Mouse (Mus musculus): ENCODE results near the gene Hist1h1a. TPM values are rescaled to one million over a fixed set of nuclear protein-coding genes. Genes with fewer than 3 reads are reported as not detected.

Gene Hist1h1a
- polyA plus RNA-seq (2012; rRNA removed): 3.2 and 4.1 TPM in 2 replicates

GRCm38 (mm10) chr13:23763586-23764323 is at the start of gene Hist1h1a:
Hist1h1a (plus strand) TSS chr13:23763666.

GRCm38 (mm10) chr13:23738677-23739068 is 24.8 kb upstream of the Hist1h1a start, which contains the start of gene Hist1h1c:
Hist1h1c (plus strand) TSS chr13:23738808.

GRCm38 (mm10) chr13:23745381-23746161 is 17.9 kb upstream of the Hist1h1a start, which contains the start of gene Hist1h3c:
Hist1h3c (minus strand) TSS chr13:23745602.

GRCm38 (mm10) chr13:23746201-23747080 is 17.0 kb upstream of the Hist1h1a start, which contains the start of gene Hist1h2bb:
Hist1h2bb (plus strand) TSS chr13:23746734.

GRCm38 (mm10) chr13:23750839-23751477 is 12.5 kb upstream of the Hist1h1a start, which contains the start of gene Hist1h2ab:
Hist1h2ab (plus strand) TSS chr13:23751126.

DNA sequence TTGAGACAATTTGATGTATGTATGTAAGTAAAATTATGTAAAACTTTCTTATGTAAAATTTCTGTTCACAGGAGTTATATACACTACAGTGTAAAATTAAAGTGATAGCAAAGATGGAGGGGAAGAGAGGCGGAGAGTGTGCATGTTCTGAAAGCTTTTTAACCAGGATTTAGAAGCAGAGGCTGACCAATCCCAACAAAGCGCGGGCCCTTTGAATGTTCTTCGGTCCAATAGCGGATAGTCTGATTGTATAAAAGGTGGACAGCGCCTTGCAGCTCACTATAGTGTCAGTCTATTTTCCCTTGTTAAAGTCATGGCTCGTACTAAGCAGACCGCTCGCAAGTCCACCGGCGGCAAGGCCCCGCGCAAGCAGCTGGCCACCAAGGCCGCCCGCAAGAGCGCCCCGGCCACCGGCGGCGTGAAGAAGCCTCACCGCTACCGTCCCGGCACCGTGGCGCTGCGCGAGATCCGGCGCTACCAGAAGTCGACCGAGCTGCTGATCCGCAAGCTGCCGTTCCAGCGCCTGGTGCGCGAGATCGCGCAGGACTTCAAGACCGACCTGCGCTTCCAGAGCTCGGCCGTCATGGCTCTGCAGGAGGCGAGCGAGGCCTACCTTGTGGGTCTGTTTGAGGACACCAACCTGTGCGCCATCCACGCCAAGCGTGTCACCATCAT is 11.3 kb upstream of the Hist1h1a start, which contains the start of gene Hist1h3b:
Gene Hist1h3b (plus strand): TSS at position 201 of the 675 bp plus-strand sequence.

GRCm38 (mm10) chr13:23756790-23757189 is 6.7 kb upstream of the Hist1h1a start, which contains the start of gene Hist1h4b:
Hist1h4b (plus strand) TSS chr13:23757013.

GRCm38 (mm10) chr13:23760972-23761864 is 2.2 kb upstream of the Hist1h1a start, which contains the start of gene Hist1h4a:
Hist1h4a (minus strand) TSS chr13:23761230.

DNA sequence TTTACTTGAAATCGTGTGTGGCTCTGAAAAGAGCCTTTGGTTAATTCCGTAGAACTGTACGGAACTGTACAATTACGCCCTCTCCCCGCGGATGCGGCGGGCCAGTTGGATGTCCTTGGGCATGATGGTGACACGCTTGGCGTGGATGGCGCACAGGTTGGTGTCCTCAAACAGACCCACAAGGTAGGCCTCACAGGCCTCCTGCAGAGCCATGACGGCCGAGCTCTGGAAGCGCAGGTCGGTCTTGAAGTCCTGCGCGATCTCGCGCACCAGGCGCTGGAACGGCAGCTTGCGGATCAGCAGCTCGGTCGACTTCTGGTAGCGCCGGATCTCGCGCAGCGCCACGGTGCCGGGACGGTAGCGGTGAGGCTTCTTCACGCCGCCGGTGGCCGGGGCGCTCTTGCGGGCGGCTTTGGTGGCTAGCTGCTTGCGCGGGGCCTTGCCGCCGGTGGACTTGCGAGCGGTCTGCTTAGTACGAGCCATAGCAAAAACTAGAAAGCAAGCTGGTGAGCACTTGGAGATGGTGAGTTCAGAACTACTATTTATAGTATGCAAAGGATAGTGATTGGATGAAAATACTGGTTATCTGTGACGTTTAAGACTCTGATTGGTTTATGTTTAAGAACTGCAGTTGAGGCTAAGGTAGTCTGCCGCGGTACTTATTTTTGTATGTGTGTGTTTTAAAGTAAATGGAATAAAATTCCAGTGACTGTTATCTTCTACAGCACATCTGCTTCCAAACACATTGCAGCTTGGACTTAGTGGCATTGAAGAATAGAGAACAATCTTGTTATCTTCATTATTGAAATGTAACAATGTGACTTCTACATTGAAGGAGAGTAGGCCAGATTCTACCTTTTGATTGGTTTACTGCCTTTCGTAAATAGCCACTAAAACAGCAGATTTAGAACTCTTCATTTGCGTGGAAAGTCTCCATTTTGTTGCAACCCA is 1.3 kb upstream of the Hist1h1a start, which contains the start of gene Hist1h3a:
Gene Hist1h3a (minus strand): TSS at position 516 of the 951 bp plus-strand sequence.

GRCm38 (mm10) chr13:23769613-23770012 is 6.1 kb downstream of the Hist1h1a start, which contains the start of gene Trim38:
Trim38 (plus strand) TSS chr13:23769913.

GRCm38 (mm10) chr13:23806422-23807052 is 43.1 kb downstream of the Hist1h1a start, which contains the start of gene Slc17a2:
Slc17a2 (plus strand) TSS chr13:23806993.

Other genes with a start within 250 kb of the Hist1h1a start
- gene Hist1h4h, start 232.6 kb upstream of the Hist1h1a start, polyA plus RNA-seq (2012; rRNA removed): 8.9 and 10.2 TPM in 2 replicates
- gene Hist1h2af, start 229.8 kb upstream of the Hist1h1a start, polyA plus RNA-seq (2012; rRNA removed): 137 and 207 TPM in 2 replicates
- 13.8 and 25.0 TPM in 2 replicates for gene Hist1h3g, start 228.2 kb upstream of the Hist1h1a start, polyA plus RNA-seq (2012; rRNA removed)
- gene Hist1h2bh, start 220.3 kb upstream of the Hist1h1a start, polyA plus RNA-seq (2012; rRNA removed): 2.9 and 3.2 TPM in 2 replicates
- 1.5 and 2.1 TPM in 2 replicates for gene Hist1h3f, start 219.6 kb upstream of the Hist1h1a start, polyA plus RNA-seq (2012; rRNA removed)
- gene Hist1h4f, start 212.0 kb upstream of the Hist1h1a start, polyA plus RNA-seq (2012; rRNA removed): 5.8 and 7.7 TPM in 2 replicates
- gene Hist1h1d, start 210.4 kb upstream of the Hist1h1a start, polyA plus RNA-seq (2012; rRNA removed): 0.32 and 0.52 TPM in 2 replicates
- 9.6 and 10.2 TPM in 2 replicates for gene Hist1h3e, start 201.3 kb upstream of the Hist1h1a start, polyA plus RNA-seq (2012; rRNA removed)
- gene Hist1h2ae, start 192.4 kb upstream of the Hist1h1a start, polyA plus RNA-seq (2012; rRNA removed): 5.8 and 7.7 TPM in 2 replicates
- gene Hist1h2bg, start 192.3 kb upstream of the Hist1h1a start, polyA plus RNA-seq (2012; rRNA removed): 17.2 and 22.8 TPM in 2 replicates
- gene Hist1h2bf, start 189.5 kb upstream of the Hist1h1a start, polyA plus RNA-seq (2012; rRNA removed): 6.0 and 6.2 TPM in 2 replicates
- gene Hist1h2ad, start 189.3 kb upstream of the Hist1h1a start, polyA plus RNA-seq (2012; rRNA removed): 3.7 and 4.7 TPM in 2 replicates
- gene Hist1h3d, start 187.9 kb upstream of the Hist1h1a start, polyA plus RNA-seq (2012; rRNA removed): 8.9 and 13.3 TPM in 2 replicates
- gene Hist1h4d, start 182.1 kb upstream of the Hist1h1a start, polyA plus RNA-seq (2012; rRNA removed): 3.9 and 4.3 TPM in 2 replicates
- 1.4 and 2.2 TPM in 2 replicates for gene Hist1h2be, start 142.5 kb upstream of the Hist1h1a start, polyA plus RNA-seq (2012; rRNA removed)
- 3.3 and 4.1 TPM in 2 replicates for gene Hist1h1e, start 141.1 kb upstream of the Hist1h1a start, polyA plus RNA-seq (2012; rRNA removed)
- gene Hist1h2ac, start 79.7 kb upstream of the Hist1h1a start, polyA plus RNA-seq (2012; rRNA removed): 0.76 and 1.2 TPM in 2 replicates
- 165 and 208 TPM in 2 replicates for gene Hist1h2bc, start 79.5 kb upstream of the Hist1h1a start, polyA plus RNA-seq (2012; rRNA removed)
- gene Hist1h1t, start 67.9 kb upstream of the Hist1h1a start, polyA plus RNA-seq (2012; rRNA removed): not detected in 2 replicates
- 2.3 and 3.2 TPM in 2 replicates for gene Hist1h4c, start 65.2 kb upstream of the Hist1h1a start, polyA plus RNA-seq (2012; rRNA removed)
- gene Hfe, start 52.8 kb upstream of the Hist1h1a start, polyA plus RNA-seq (2012; rRNA removed): 10.0 and 10.7 TPM in 2 replicates
- 40.4 and 60.9 TPM in 2 replicates for gene Hist1h1c, start 24.9 kb upstream of the Hist1h1a start, polyA plus RNA-seq (2012; rRNA removed)
- 16.3 and 21.4 TPM in 2 replicates for gene Hist1h3c, start 18.1 kb upstream of the Hist1h1a start, polyA plus RNA-seq (2012; rRNA removed)
- gene Hist1h2bb, start 16.9 kb upstream of the Hist1h1a start, polyA plus RNA-seq (2012; rRNA removed): 5.1 and 8.2 TPM in 2 replicates
- gene Hist1h2ab, start 12.5 kb upstream of the Hist1h1a start, polyA plus RNA-seq (2012; rRNA removed): 13.7 and 14.6 TPM in 2 replicates
- gene Hist1h3b, start 11.4 kb upstream of the Hist1h1a start, polyA plus RNA-seq (2012; rRNA removed): 14.5 and 19.5 TPM in 2 replicates
- gene Hist1h4b, start 6.7 kb upstream of the Hist1h1a start, polyA plus RNA-seq (2012; rRNA removed): 7.3 and 11.1 TPM in 2 replicates
- gene Hist1h4a, start 2.4 kb upstream of the Hist1h1a start, polyA plus RNA-seq (2012; rRNA removed): 2.8 and 3.4 TPM in 2 replicates
- gene Hist1h3a, start 1.3 kb upstream of the Hist1h1a start, polyA plus RNA-seq (2012; rRNA removed): 11.4 and 14.3 TPM in 2 replicates
- gene Trim38, start 6.2 kb downstream of the Hist1h1a start, polyA plus RNA-seq (2012; rRNA removed): not detected in 2 replicates
- 17.4 and 22.1 TPM in 2 replicates for gene Slc17a2, start 43.3 kb downstream of the Hist1h1a start, polyA plus RNA-seq (2012; rRNA removed)
- 12.0 and 12.9 TPM in 2 replicates for gene Slc17a3, start 75.8 kb downstream of the Hist1h1a start, polyA plus RNA-seq (2012; rRNA removed)
- 0.71 and 0.93 TPM in 2 replicates for gene Slc17a1, start 104.1 kb downstream of the Hist1h1a start, polyA plus RNA-seq (2012; rRNA removed)
- gene Slc17a4, start 151.3 kb downstream of the Hist1h1a start, polyA plus RNA-seq (2012; rRNA removed): 0.36 and 0.66 TPM in 2 replicates
- not detected in 2 replicates for gene Hist1h2ba, start 170.5 kb downstream of the Hist1h1a start, polyA plus RNA-seq (2012; rRNA removed)
- not detected in 2 replicates for gene Hist1h2aa, start 170.8 kb downstream of the Hist1h1a start, polyA plus RNA-seq (2012; rRNA removed)
- gene Scgn, start 227.5 kb downstream of the Hist1h1a start, polyA plus RNA-seq (2012; rRNA removed): not detected in 2 replicates

Data from liver, embryonic 18 days (tissue).